Mouse (Mus musculus) kidney, embryonic 15.5 days (tissue): ENCODE results near the gene Mpp3. TPM values are rescaled to one million over a fixed set of nuclear protein-coding genes. Genes with fewer than 3 reads are reported as not detected.

Source experiments
- ATAC-seq: fragments of 200-750 bp; cut with Nextera tagmentation; replicated peaks from 2 replicates; pipeline ENCODE4 v1.8.0; 2017; ENCODE audit warnings: moderate TSS enrichment; ENCODE audit not compliant: low FRiP score
- H3K27ac ChIP-seq: fragments of 300-500 bp; sonication (generic); 2 replicates; pipeline ENCODE4 v1.5.1; 2015; ENCODE audit warnings: mild to moderate bottlenecking, inconsistent platforms
- H3K27me3 ChIP-seq: fragments of 300-500 bp; sonication (generic); 2 replicates; pipeline ENCODE4 v1.6.1; 2015; ENCODE audit warnings: inconsistent platforms
- H3K36me3 ChIP-seq: fragments of 300-500 bp; sonication (generic); 2 replicates; pipeline ENCODE4 v1.6.1; 2015; ENCODE audit warnings: inconsistent platforms
- H3K4me1 ChIP-seq: fragments of 300-500 bp; sonication (generic); 2 replicates; pipeline ENCODE4 v1.6.1; 2015; ENCODE audit warnings: inconsistent platforms
- H3K4me2 ChIP-seq: fragments of 300-500 bp; sonication (generic); 2 replicates; pipeline ENCODE4 v1.6.1; 2015; ENCODE audit warnings: moderate library complexity, mild to moderate bottlenecking, inconsistent platforms
- H3K4me3 ChIP-seq: fragments of 300-500 bp; sonication (generic); replicated peaks from 2 replicates; pipeline ENCODE4 v1.5.1; 2015; ENCODE audit warnings: mild to moderate bottlenecking, inconsistent platforms
- H3K9ac ChIP-seq: fragments of 300-500 bp; sonication (generic); 2 replicates; pipeline ENCODE4 v1.6.1; 2015; ENCODE audit warnings: mild to moderate bottlenecking, inconsistent platforms
- H3K9me3 ChIP-seq: fragments of 300-500 bp; sonication (generic); replicated peaks from 2 replicates; pipeline ENCODE4 v1.6.1; 2016; ENCODE audit warnings: inconsistent platforms
- WGBS: fragments of 180-500 bp; shearing (Covaris S2); methylation state at CpG from one replicate; pipeline ENCODE4 v1.1.7; 2015; ENCODE audit warnings: mixed read lengths; 5-methylcytosine and 5-hydroxymethylcytosine counted together
- polyA plus RNA-seq: library from polyadenylated mRNA; unstranded; fragments of >200 nt; fragmentation: Nextera tagmentation; extraction: Ambion mirVana; gene quantifications from 2 replicates; pipeline ENCODE4 v1.2.1, GENCODE M21; 2015

Gene Mpp3
- polyA plus RNA-seq, 1 experiment from 2014 or later = 11.0 TPM

- H3K4me2 ChIP-seq = no peak overlapping the region
- H3K4me1 ChIP-seq = peaks cover 14% of the 10 kb centered on the region
- no peaks in the 10 kb centered on the region for H3K27me3 ChIP-seq
- H3K9ac ChIP-seq = no peak overlapping the region
- no peaks in the 10 kb centered on the region for H3K36me3 ChIP-seq
- no peak overlapping the region for H3K27ac ChIP-seq
- WGBS = 75% methylated on average over 6 of the region's 6 CpGs
- no peak for ATAC-seq
- no peak overlapping the region for H3K4me3 ChIP-seq
- H3K9me3 ChIP-seq = no peaks in the 10 kb centered on the region
Observed at GRCm38 (mm10) chr11:102037789-102038188, 9.5 kb upstream of the Mpp3 start.

DNA sequence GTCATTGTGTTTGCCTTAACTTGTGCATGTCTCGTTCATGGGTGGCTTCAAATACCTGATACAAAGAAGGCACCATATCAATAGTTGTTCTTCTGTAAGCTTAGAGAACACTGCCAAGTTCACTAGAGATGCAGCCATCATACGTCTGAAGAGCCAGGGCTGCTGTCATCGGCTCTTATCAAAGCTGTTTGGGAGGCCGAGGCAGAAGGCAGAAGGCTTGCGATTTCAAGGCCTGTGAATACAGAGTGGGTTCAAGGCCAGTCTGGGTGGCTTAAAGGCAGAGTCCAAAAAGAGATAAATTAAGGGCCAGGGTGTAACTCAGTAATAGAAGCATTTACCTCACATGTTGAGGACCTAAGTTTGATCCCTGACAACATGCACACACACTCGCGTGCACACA, 8.1 kb upstream of the Mpp3 start:
- H3K9me3 ChIP-seq = no peaks in the 10 kb centered on the region
- H3K9ac ChIP-seq = no peak overlapping the region
- no peak overlapping the region for H3K4me2 ChIP-seq
- H3K27me3 ChIP-seq = 0 out of 2 replicates have a peak, but pooled peaks cover 4% of the 10 kb centered on the region
- 80% methylated on average over 7 of the region's 7 CpGs for WGBS
- no peaks in the 10 kb centered on the region for H3K36me3 ChIP-seq
- H3K4me3 ChIP-seq = no peak overlapping the region
- H3K27ac ChIP-seq = no peak overlapping the region
- no peak for ATAC-seq
- peaks cover 14% of the 10 kb centered on the region for H3K4me1 ChIP-seq

DNA sequence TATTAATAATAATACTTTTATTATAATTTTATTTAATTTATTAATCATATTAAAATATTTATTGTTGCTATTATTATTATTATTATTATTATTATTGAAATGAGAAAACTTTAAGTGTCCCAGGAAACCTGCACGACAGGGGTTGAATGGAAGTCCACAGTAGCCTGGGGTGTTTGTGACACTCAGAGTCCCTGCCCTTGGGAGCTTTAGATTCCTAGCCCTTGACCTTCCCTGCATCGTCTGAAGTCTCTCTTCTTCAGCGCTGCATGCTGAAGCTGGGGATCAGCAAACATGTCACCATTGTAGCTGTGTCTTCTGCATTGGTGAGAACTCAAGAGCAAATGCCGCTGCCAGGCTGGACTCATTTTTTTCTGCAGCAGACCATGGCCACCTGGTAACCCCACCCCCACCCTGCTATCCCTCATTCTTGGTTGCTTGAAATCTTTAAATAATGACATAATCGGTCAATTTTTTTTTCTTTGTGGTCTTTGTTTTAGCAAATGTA, 7.2 kb upstream of the Mpp3 start:
- Histone ChIP-seq H3K4me2 (no peak overlapping the region), H3K27me3 (peaks cover 9% of the 10 kb centered on the region; the same call in 1 of the 2 replicates), H3K9me3 (no peaks in the 10 kb centered on the region), H3K9ac (no peak overlapping the region), H3K4me1 (peaks cover 14% of the 10 kb centered on the region), H3K36me3 (no peaks in the 10 kb centered on the region), H3K27ac (no peak overlapping the region), H3K4me3 (no peak overlapping the region)
- WGBS = 82% methylated on average over 5 of the region's 5 CpGs
- no peak for ATAC-seq

GRCm38 (mm10) chr11:102034887-102035286, 6.6 kb upstream of the Mpp3 start:
- no peak overlapping the region for H3K4me2 ChIP-seq
- H3K4me1 ChIP-seq = peaks cover 16% of the 10 kb centered on the region
- no peak overlapping the region for H3K27ac ChIP-seq
- ATAC-seq = no peak
- H3K27me3 ChIP-seq = peaks cover 14% of the 10 kb centered on the region
- H3K4me3 ChIP-seq = no peak overlapping the region
- no peak overlapping the region for H3K9ac ChIP-seq
- WGBS = 74% methylated on average over 8 of the region's 8 CpGs
- H3K9me3 ChIP-seq = no peaks in the 10 kb centered on the region
- no peaks in the 10 kb centered on the region for H3K36me3 ChIP-seq

DNA sequence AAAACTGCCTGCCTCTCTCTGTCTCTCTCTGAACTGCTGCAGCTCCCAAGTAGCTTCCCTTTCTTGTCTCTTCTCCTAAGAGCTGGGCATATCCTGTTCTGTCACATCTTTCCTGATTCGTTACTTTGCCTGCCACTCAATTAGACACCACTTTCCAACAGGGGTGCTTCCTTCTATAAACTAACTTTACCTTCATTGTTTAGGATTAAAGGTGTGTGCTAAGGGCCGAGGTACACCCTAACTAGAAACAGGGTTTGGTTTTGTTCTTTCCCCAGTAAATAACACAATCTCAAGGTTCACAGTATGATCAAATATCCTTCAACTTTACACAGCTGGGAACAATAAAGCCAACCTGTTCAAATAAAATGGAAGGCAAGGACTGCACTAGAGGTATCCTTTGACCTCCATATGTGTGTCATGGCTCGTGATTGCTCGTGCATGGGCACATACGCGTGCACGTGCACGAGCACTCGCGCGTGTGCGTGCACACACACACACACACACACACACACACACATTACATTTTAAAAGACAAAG, 4.9 kb upstream of the Mpp3 start:
- Histone ChIP-seq H3K9me3 (no peaks in the 10 kb centered on the region), H3K4me1 (peaks cover 11% of the 10 kb centered on the region), H3K27me3 (peaks cover 26% of the 10 kb centered on the region), H3K9ac (no peak overlapping the region), H3K27ac (no peak overlapping the region), H3K4me3 (no peak overlapping the region), H3K4me2 (no peak overlapping the region), H3K36me3 (no peaks in the 10 kb centered on the region)
- no peak for ATAC-seq
- 94% methylated on average over 12 of the region's 12 CpGs for WGBS

DNA sequence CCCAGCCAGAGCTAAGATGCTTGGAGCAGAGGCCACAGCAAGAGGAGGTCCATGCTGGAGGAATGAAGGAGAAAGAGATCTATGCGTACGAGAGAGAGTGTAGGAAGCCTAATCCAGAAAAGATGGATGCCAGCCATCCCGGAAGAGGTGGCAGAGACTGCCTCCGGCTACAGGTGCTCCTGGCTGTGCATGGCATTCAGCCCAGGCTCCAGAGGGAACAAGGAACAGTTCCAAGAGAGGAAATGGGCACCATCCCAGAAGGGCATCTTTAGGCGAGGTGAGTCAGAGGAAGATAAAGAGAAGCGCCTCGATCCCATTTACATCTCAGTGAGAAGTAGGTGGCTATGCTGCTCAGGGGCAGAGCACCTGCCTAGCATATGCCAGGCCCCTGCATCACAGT, 2.9 kb upstream of the Mpp3 start:
- H3K9me3 ChIP-seq = no peaks in the 10 kb centered on the region
- ATAC-seq = no peak
- H3K36me3 ChIP-seq = no peaks in the 10 kb centered on the region
- 87% methylated on average over 7 of the region's 7 CpGs for WGBS
- H3K27ac ChIP-seq = no peak overlapping the region
- H3K27me3 ChIP-seq = peaks cover 29% of the 10 kb centered on the region
- no peak overlapping the region for H3K4me2 ChIP-seq
- H3K4me3 ChIP-seq = no peak overlapping the region
- H3K9ac ChIP-seq = no peak overlapping the region
- peaks cover 26% of the 10 kb centered on the region for H3K4me1 ChIP-seq

DNA sequence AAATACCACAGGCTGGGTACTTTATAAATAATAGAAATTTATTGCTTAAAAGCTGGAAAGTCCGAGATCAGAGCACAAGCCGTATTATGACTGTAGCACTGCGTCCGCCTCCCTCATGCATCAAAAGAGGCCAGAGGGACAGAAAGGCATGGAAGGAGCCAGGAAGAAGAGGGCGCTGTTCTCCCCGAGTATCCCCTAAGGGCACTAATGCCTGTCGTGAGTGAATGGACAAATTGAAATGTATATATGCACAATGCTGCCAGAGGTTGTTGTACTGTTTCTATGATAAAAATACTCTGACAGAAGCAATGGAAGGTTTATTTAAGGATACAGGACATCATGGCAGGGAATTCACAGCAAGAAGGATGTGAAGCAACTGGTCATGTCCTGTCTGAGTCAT, 1.7 kb upstream of the Mpp3 start:
- Histone ChIP-seq H3K27ac (no peak overlapping the region), H3K4me3 (no peak overlapping the region), H3K4me2 (no peak overlapping the region), H3K27me3 (peaks cover 41% of the 10 kb centered on the region), H3K4me1 (peaks cover 37% of the 10 kb centered on the region), H3K9ac (no peak overlapping the region), H3K36me3 (no peaks in the 10 kb centered on the region), H3K9me3 (no peaks in the 10 kb centered on the region)
- ATAC-seq = no peak
- WGBS = 37% methylated on average over 7 of the region's 7 CpGs

DNA sequence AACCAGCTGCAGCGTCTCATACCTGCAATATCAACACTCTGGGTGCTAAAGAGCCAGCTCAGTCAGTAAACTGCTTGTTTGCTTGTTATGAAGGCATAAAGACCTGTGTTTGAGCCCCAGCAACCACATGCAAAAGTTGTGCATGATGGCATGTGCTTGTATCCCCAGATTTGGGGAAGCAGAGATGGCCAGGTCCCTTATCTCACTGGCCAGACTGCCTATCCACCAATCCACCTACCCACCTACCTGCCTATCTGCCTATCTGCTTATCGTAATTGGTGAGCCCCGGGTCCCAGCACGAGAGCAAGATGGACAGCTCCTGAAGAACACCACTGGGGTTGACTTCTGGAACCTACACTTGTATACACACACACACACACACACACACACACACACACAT, 1.0 kb upstream of the Mpp3 start:
- Histone ChIP-seq H3K27ac (no peak overlapping the region), H3K36me3 (no peaks in the 10 kb centered on the region), H3K9me3 (no peaks in the 10 kb centered on the region), H3K9ac (no peak overlapping the region), H3K4me1 (peaks cover 36% of the 10 kb centered on the region), H3K4me3 (no peak overlapping the region), H3K4me2 (no peak overlapping the region), H3K27me3 (peaks cover 46% of the 10 kb centered on the region)
- WGBS = 80% methylated on average over 4 of the region's 4 CpGs
- no peak for ATAC-seq

DNA sequence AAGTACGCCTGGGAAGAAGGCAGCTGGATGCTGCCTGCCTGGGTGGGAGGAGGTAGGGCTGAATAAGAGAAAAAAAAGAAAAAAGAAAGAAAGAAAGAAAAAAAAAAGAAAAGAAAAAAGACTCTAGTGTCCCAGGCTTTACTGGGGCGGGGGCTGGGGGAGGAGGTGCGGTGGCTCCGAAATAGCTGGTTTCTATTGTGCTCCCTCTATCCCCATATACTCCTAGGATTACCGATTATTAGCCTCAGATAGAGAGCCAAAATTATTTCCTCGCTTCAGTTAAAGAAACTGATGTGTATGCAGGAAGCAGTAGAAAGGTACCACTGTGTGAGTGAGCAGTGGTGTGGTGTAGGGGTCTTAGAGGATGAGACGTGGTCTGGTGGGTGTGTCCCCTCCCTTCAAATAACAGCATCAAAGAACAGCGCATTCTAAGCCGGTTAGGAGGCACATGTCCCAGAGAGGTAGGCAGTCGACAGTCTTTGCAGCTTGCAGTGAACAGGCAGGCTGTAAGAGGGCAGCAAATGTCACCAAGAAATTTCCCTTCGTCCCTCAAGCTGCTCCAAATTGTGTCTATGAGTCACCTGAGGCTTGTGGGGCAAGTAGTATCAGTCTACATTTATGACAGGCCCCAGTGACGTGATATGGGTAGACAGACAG, 772 bp downstream of the Mpp3 start:
- H3K4me3 ChIP-seq = peak overlapping the region; percentile 66
- no peaks in the 10 kb centered on the region for H3K36me3 ChIP-seq
- H3K4me2 ChIP-seq = peak overlapping the region; percentile 94
- peak overlapping the region; percentile 53; the same call in 1 of the 2 replicates for H3K9ac ChIP-seq
- H3K4me1 ChIP-seq = peaks cover 38% of the 10 kb centered on the region
- no peaks in the 10 kb centered on the region for H3K9me3 ChIP-seq
- peak overlapping the region; percentile 88 for H3K27ac ChIP-seq
- H3K27me3 ChIP-seq = peaks cover 60% of the 10 kb centered on the region
- ATAC-seq = no peak
- WGBS = 7% methylated on average over 12 of the region's 12 CpGs

DNA sequence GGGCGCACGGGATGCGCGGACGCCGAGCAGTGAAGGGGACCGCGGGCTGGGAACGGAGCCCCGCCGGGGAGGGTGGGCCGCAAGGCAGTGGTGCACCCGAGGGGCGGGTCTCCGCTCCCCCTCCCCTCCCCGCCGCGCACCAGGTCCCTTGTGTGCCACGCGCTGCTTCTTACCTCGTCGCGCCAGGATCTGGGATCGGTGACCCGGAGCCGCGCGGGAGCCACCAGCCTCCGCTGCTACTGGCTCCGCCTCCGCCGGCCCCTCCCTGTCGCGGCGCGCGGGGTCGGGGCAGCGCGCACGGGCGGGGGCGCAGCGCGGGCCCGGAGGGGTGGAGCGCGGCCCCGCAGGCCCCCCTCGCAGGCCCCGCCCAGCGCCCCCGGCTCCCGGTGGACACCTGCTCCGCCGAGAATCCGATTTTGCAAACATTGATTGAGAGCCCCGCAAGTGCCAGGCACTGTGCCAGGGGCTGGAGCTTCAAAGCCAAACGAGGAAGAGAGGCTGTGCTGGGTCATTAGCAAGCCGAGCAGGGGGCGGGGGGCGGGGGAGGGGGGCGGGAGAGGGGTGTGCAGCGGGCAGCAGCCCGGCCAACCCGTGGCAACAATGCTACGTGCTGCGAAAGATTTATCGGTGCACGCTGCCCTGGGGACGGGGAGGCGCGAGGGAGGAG, 1.4 kb downstream of the Mpp3 start:
- H3K4me3 ChIP-seq = peak overlapping the region; percentile 66
- peak overlapping the region; percentile 53 for H3K9ac ChIP-seq
- peak; percentile 90 for ATAC-seq
- no peaks in the 10 kb centered on the region for H3K9me3 ChIP-seq
- H3K27ac ChIP-seq = peak overlapping the region; percentile 88
- WGBS = under 1% methylated on average over 65 of the region's 73 CpGs
- H3K4me2 ChIP-seq = peak overlapping the region; percentile 94
- H3K4me1 ChIP-seq = peaks cover 38% of the 10 kb centered on the region
- H3K36me3 ChIP-seq = peaks cover 2% of the 10 kb centered on the region; the same call in 1 of the 2 replicates
- H3K27me3 ChIP-seq = peaks cover 59% of the 10 kb centered on the region

DNA sequence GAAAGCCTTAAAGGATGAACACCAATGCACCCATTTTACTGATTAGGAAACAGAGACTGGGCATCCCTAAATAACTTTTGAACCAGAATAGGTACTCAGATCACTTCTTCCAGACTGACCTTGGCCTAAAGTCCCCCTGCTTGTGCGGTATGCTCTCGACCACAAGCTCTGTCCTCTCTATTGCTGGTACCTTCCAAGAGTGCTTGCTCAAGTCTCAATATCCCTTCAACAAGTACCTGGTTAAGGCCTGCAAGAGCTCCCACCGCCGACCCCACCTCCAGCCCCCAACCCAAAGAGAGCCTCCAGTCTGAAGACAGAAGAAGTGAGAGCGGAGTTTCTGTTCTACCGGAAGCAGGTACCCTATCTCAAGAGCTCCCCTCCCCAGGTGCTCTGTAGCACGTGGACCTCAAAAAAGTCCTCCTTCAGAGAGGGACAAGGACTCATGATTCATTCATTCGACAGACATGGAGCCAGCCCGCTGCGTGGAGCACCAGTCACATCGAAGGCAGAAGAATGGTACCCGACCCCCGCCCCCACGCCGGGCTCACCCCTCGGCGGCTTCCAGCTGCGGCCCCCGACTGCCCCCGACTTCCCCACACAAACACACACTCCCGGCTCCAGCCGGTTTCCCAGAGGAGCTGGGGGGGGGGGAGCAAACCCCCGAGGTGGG, 2.1 kb downstream of the Mpp3 start:
- Histone ChIP-seq H3K4me3 (peak overlapping the region; percentile 66), H3K36me3 (peaks cover 5% of the 10 kb centered on the region; the same call in 1 of the 2 replicates), H3K9me3 (no peaks in the 10 kb centered on the region), H3K4me2 (peak overlapping the region; percentile 94), H3K9ac (peak overlapping the region; percentile 53), H3K27ac (peak overlapping the region; percentile 88), H3K27me3 (peaks cover 59% of the 10 kb centered on the region), H3K4me1 (peaks cover 38% of the 10 kb centered on the region)
- 4% methylated on average over 23 of the region's 23 CpGs for WGBS
- ATAC-seq = no peak

DNA sequence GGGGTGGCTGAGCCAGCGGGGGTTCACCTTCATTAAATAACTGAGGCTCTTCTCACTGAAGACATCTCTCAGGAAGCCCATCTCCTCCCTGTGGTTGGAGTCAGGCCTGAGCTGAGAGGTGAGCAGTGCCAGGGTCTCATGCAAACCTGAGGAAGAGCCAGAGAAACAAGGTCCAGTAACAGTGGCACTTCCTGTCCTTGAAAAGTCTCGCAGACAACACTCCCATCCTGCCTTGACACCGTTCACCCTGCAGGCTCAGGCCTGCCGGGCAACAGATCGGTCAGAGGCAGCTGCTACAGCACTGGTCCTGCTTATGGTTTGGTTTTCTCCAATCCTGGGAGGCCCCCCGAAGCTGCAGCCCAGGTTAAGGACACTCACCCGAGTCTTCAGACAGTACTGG, 2.9 kb downstream of the Mpp3 start:
- H3K27ac ChIP-seq = no peak overlapping the region
- peak overlapping the region; percentile 94 for H3K4me2 ChIP-seq
- WGBS = 38% methylated on average over 7 of the region's 7 CpGs
- no peak overlapping the region for H3K4me3 ChIP-seq
- no peak for ATAC-seq
- H3K36me3 ChIP-seq = peaks cover 5% of the 10 kb centered on the region; the same call in 1 of the 2 replicates
- H3K9ac ChIP-seq = peak overlapping the region; percentile 12; the same call in 1 of the 2 replicates
- no peaks in the 10 kb centered on the region for H3K9me3 ChIP-seq
- peaks cover 56% of the 10 kb centered on the region for H3K27me3 ChIP-seq
- H3K4me1 ChIP-seq = peaks cover 38% of the 10 kb centered on the region
